Mouse (Mus musculus) liver, adult 2 months (tissue): ENCODE results near the gene Wdr47.

Source experiments
- CTCF ChIP-seq: fragments of 200-500 bp; IDR thresholded peaks from 2 replicates; pipeline ENCODE4 v1.5.1; 2011; ENCODE audit warnings: low read depth, low read length, control low read depth
- POLR2A ChIP-seq: fragments of 200-500 bp; IDR thresholded peaks from 2 replicates; pipeline ENCODE4 v1.6.1; 2011; ENCODE audit warnings: low read length, control low read depth; ENCODE audit not compliant: insufficient read depth; ENCODE audit errors: extremely low read depth

GRCm38 (mm10) chr3:108634761-108635160, 43.7 kb downstream of the Wdr47 start:
- no peak for TF ChIP-seq POLR2A
- no peak for TF ChIP-seq CTCF
